Mouse (Mus musculus): ENCODE results near the gene Car11.

DNA sequence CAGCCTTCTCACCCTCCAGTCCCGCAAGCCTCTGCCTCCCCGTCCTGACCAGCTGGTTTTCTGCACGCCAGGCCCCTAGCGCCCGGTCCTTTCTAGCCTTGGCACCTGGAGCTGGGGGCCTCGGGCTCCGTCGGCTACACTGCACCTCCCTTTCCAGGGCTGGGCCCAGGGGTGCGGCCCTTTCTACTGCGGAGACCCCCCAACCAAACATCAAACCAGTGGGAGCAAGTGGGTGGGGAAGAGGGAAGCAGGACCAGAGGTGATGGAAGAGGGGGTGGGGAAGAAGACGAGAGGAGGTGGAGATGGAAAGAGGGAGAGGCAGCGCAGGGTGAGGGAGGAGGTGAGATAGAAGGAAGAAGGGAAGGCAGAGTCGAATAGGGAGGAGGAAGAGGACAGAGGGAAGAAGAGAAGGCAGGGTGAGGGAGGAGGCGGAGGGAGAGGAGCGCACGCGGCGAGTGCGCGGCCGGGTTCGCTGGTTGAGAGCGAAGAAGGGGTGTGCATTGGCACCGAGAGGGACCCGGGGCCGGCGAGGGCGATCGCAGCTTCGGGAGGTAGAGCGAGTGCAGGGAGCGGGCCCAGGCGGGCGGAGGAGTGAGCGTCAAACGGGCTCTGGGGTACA lies at the start of gene Car11:
- no peak for TF ChIP-seq GATA1 (IDR thresholded peaks at IDR 0.05; ENCODE audit: borderline replicate concordance, low read length)
- TF ChIP-seq TAL1 (conservative IDR thresholded peaks at IDR 0.05; ENCODE audit: low read depth, low read length): no peak
- TF ChIP-seq POLR2AphosphoS5 (IDR thresholded peaks at IDR 0.05; ENCODE audit: insufficient replicate concordance, low read depth, low read length): no peak
- no peak for TF ChIP-seq CTCF (IDR thresholded peaks at IDR 0.05; ENCODE audit: low read depth, low read length)
- no peak for TF ChIP-seq GATA2 (IDR thresholded peaks at IDR 0.05; ENCODE audit: borderline replicate concordance, low read depth, low read length)
